Mouse (Mus musculus): ENCODE results near the gene Hyal3.
"Not testable (repeated sequence)": the region's sequence is repeated elsewhere in the genome, so short reads cannot be mapped to it uniquely, and the experiment has no call there.

Hyal3 gene

DNA sequence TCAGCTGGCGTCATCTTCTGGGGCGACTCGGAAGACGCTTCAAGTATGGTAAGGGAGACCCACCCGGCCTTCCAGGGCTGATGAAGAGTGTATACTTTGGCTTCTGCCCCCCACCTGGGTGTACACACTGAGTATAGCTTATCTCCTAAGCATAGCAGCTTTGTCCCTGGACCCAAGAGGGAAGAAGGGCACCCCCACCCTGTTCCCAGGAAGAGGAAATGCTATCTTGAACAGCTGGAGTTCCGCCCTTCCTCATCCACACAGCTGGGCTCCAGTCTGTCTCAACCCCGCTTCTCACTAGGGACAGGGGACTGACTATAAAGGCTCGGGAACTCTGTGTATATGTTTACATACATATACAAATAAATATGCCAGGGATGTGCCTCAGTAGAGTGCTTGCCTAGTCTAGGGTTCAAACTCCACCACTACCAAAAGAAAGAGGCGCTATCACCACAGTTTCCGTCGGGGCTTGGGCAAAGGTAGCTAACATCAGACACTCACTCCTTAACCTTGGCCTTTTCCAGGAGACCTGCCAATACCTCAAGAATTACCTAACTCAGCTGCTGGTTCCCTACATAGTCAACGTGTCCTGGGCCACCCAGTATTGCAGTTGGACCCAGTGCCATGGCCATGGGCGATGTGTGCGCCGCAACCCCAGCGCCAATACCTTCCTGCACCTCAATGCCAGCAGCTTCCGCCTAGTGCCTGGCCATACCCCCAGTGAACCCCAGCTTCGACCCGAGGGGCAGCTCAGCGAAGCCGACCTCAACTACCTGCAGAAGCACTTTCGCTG lies 8.9 kb upstream of the Hyal3 start:
- no peak for DNase-seq (ENCODE audit: low read depth in 1 of 2, low spot score in 2 of 2)

GRCm38 (mm10) chr9:107572327-107572662 lies 8.3 kb upstream of the Hyal3 start:
- DNase-seq (ENCODE audit: low read depth in 1 of 2, low spot score in 2 of 2): no peak

DNA sequence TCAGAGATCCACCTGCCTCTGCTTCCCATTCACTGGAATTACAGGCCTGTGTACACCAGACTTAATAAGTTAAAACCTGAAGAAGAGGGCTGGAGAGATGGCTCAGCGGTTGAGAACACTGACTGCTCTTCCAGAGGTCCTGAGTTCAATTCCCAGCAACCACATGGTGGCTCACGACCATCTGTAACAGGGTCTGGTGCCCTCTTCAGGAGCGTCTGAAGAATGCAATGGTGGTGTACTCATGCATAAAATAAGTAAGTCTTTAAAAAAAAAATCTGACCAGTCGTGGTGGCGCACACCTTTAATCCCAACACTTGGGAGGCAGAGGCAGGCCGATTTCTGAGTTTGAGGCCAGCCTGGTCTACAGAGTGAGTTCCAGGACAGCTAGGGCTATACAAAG lies 6.8 kb upstream of the Hyal3 start:
- not testable (repeated sequence) for DNase-seq (ENCODE audit: low read depth in 1 of 2, low spot score in 2 of 2)

DNA sequence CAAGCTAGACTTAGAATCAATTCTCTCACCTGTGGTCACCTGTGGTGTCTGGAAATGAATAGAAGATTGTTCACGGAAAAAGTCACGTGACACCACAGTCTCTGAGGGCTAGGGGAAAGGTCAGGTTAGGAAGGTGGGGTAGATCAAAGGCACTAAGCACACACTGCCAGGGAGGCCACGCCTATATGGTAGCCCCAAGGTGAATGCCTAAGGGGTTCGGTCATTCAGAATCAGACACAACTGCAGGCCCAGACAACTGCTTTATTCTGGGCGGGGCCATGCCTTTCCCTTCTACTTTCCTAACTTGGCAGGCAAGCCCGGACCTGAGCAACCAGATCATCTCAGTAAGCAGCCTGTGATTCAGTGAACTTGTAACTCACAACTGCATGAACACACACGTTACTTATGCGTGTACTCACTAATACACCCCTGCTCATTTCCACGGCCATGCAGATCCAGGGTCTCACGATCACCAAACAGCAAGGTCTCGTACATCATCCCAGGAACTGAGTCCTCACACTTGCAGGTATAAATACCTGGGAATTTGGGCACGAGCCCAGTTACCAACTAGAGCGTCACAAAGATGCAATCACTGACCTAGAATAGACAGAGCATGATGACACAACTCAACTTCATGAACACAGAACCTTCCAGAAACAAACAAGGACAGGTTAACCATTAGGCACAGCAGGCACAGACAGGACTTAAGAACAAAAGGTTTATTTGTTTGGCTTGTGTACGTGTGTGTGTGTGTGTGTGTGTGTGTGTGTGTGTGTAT lies 4.8 kb upstream of the Hyal3 start:
- DNase-seq (ENCODE audit: low read depth in 1 of 2, low spot score in 2 of 2): no peak

DNA sequence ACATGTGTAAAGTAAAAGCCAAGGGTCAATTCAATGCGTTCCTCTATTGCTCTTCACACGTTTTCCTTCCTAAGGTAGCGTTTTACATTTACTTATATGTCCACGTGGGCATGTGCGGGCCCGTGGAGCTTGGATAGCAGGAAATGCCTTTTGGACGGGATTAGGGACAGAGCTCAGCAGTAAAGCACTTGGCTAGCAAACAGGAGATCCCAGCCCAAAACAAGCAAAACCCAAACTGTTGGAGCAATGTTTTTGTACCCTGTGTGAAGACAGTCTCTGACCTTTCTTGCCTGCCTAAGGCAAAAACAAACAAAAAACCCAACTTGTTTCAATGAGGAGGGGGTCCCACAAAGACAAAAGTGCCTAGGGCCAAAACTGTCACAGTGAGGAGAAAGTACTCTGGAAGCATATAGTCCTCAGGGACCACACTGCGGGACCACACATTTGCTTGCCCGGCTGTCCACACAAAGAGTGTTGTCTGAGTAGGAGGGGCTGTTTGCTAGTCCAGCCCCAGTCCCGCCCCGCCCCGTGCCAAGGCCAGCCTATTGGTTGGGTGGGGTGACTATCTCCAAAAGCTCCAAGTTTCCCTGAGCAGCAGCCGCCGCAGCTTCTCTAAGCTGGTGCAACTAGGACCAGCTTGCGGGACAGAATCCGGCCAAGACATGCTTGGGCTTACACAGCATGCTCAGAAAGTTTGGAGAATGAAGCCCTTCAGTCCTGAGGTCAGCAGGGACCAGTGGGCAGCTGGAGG lies 4.1 kb upstream of the Hyal3 start, which contains the start of gene Hyal1:
Gene Hyal1 (plus strand): TSS at position 571 of the 751 bp plus-strand sequence.
- no peak for DNase-seq (ENCODE audit: low read depth in 1 of 2, low spot score in 2 of 2)

- no peak for DNase-seq (ENCODE audit: low read depth in 1 of 2, low spot score in 2 of 2)
Measured at GRCm38 (mm10) chr9:107577871-107578270, 2.7 kb upstream of the Hyal3 start.

- DNase-seq (ENCODE audit: low read depth in 1 of 2, low spot score in 2 of 2): no peak
Measured at GRCm38 (mm10) chr9:107578587-107578986, 2.0 kb upstream of the Hyal3 start, which contains the start of gene Naa80. Gene Naa80 (plus strand): TSS chr9:107578887.

- DNase-seq (ENCODE audit: low read depth in 1 of 2, low spot score in 2 of 2): no peak
Measured at GRCm38 (mm10) chr9:107579023-107579900, 1.4 kb upstream of the Hyal3 start.

DNA sequence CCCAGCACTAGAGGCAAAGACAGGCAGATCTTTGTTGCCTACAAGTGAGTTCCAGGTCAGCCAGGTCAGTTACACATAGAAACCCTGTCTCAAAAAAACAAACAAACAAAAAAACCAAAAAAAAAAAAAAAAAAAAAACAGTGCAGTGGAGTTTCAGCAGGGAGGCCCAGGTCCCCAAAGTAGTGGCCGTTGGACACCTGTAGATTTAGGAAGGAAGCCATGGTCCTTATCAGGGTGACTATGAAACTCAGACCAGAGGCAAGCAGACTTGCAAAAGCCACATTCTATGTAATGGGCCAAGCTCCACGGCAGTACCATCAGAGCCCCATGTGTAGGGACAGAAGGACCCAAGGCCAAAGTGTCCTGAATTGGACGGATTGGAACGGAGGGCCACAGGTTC lies 966 bp downstream of the Hyal3 start:
- no peak for DNase-seq (ENCODE audit: low read depth in 1 of 2, low spot score in 2 of 2)

- no peak for DNase-seq (ENCODE audit: low read depth in 1 of 2, low spot score in 2 of 2)
Measured at GRCm38 (mm10) chr9:107582509-107583062, 2.0 kb downstream of the Hyal3 start.

GRCm38 (mm10) chr9:107583174-107583573 lies 2.6 kb downstream of the Hyal3 start:
- no peak for DNase-seq (ENCODE audit: low read depth in 1 of 2, low spot score in 2 of 2)

- DNase-seq (ENCODE audit: low read depth in 1 of 2, low spot score in 2 of 2): no peak
Measured at GRCm38 (mm10) chr9:107586504-107586903, 5.9 kb downstream of the Hyal3 start.

- DNase-seq (ENCODE audit: low read depth in 1 of 2, low spot score in 2 of 2): peak; percentile 93 to 95
Measured at GRCm38 (mm10) chr9:107586974-107587832, 6.6 kb downstream of the Hyal3 start, which contains the start of gene Ifrd2. Gene Ifrd2 (plus strand): TSS chr9:107587642.

GRCm38 (mm10) chr9:107587833-107588639 lies 7.4 kb downstream of the Hyal3 start:
- DNase-seq (ENCODE audit: low read depth in 1 of 2, low spot score in 2 of 2): no peak

- DNase-seq (ENCODE audit: low read depth in 1 of 2, low spot score in 2 of 2): no peak
Measured at GRCm38 (mm10) chr9:107590058-107590772, 9.6 kb downstream of the Hyal3 start.

DNA sequence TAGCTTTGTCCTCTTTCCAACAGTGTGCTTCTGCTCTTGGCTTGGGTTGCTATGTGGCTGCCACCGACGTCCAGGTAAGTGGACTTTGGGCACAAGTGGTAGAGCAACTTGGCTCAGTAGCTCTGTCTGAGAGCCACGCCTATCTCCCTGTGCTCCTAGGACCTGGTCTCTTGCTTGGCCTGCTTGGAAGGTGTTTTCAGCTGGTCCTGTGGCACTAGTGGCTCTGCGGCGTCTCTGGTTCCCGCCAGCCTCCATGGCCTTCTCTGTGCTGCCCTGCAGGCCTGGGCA lies 10.1 kb downstream of the Hyal3 start:
- DNase-seq (ENCODE audit: low read depth in 1 of 2, low spot score in 2 of 2): no peak

DNA sequence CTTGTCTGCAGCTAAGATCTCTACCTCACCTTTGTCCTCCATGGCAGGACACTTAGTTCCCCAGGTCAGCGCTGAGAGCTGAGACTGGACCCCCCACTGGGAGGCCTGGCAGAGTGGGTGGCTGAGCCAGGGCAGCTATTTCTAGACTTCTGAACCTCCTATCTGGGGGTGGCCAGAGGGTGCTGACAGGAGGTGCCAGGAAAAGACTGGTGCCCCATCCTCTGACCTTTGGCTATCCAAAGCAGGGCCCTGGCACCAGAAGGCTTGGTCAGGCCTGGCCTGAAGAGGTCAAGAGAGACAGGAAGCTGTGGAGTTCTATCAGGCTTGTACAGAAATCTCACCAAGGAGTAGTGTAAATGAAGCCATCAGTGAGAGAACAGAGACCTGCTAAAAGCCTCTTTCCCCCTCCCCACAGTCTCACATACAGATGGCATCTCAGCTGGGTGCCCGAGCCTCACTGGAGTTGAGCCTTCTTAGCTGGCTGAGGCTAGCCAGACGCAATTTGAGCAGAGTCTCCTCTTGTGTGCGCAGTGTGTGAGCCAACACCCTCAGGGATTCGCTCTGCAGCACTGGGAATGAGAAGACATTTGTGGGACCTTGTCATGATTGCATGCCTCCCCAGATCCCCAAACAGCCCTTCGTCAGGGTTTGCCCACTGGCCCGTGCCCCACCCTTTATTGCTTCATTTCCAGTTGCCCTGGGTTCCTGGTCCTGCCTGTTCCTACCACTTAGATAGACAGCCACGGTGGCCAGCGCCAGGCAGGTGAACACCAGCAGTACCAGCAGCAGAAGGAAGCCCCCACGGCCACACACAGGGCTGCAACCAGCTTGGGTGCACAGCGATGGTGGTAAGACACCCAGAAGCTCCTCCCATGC lies 12.7 kb downstream of the Hyal3 start:
- no peak for DNase-seq (ENCODE audit: low read depth in 1 of 2, low spot score in 2 of 2)

Measured in monocyte, adult 2 months (primary cell).